Mouse (Mus musculus): Measurements from ENCODE around the gene Nsmce1.

GRCm38 (mm10) chr7:125453671-125454070, 37.7 kb downstream of the Nsmce1 start:
- no peak for TF ChIP-seq POLR2A (IDR thresholded peaks at IDR 0.05; ENCODE audit: control insufficient read depth in 1 of 2, insufficient read depth in 1 of 2, low read depth in 1 of 2, low read length in 2 of 2, poor library complexity in 1 of 2)
- TF ChIP-seq MAZ (IDR thresholded peaks at IDR 0.05; ENCODE audit: low read depth, low read length) = no peak
- TF ChIP-seq CTCF (IDR thresholded peaks at IDR 0.05 in 2 of 3, conservative IDR thresholded peaks at IDR 0.05 in 1 of 3; ENCODE audit: control insufficient read depth in 1 of 3, insufficient read depth in 1 of 3, low read depth in 2 of 3, low read length in 3 of 3, poor library complexity in 1 of 3, severe bottlenecking in 1 of 3) = no peak
- no peak for TF ChIP-seq RAD21 (IDR thresholded peaks at IDR 0.05; ENCODE audit: low read depth, low read length)
- no peak for TF ChIP-seq JUND (IDR thresholded peaks at IDR 0.05; ENCODE audit: low read depth, low read length)
- no peak for TF ChIP-seq POLR2AphosphoS5 (IDR thresholded peaks at IDR 0.05; ENCODE audit: borderline replicate concordance, low read depth, low read length)
- TF ChIP-seq MAX (IDR thresholded peaks at IDR 0.05; ENCODE audit: low read length) = no peak
- TF ChIP-seq GATA1 (IDR thresholded peaks at IDR 0.05; ENCODE audit: low read depth, low read length) = no peak
- no peak for TF ChIP-seq E2F4 (IDR thresholded peaks at IDR 0.05; ENCODE audit: borderline replicate concordance, low read depth, low read length)
